Mouse (Mus musculus): ENCODE measurements around the gene Nts.
"Not testable (repeated sequence)": the region's sequence is repeated elsewhere in the genome, so short reads cannot be mapped to it uniquely, and the experiment has no call there.

Nts gene

DNA sequence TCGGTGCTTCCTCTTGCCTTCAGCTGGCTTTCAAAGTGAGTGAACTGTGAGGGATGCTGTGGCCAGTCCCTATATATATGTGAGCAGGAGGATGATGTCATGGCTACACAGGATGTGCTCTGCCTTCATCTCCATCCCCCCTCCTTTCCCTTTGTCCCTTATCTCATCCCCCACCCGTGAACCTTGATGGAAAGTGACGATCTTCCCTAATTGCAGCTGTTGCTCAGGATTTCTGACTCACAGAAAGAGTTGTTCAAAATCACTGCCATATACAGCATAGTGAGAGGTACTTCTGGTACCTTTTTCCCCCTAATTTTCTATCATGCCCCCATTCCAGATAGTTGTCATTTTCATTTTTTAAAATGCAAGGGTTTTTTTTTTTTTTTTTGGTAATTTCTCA, at the start of gene Nts:
Gene Nts, minus strand, starts transcription at position 101 of the 400 bp plus-strand sequence.
- no peak for DNase-seq (ENCODE audit: low read depth, low spot score)

DNA sequence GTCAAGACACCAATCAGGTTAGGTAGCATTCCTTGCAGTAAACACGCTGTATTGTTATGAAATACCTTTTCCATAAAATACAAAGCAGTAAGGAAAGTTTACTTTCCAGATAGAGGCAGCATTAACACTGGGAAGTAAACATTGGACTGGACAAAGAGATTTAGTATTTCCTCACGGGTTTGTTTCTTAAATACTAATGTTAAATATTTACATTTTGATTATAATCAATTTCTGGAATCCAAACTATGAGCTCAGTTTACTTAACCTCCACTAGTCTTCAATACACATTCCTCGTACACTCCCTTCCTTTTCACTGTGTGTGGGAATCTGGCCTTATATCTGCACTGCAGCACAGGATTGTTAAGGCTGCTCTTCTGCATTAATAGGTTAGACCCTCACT, 37.6 kb upstream of the Nts start:
- no peak for DNase-seq (ENCODE audit: low read depth, low spot score)

DNA sequence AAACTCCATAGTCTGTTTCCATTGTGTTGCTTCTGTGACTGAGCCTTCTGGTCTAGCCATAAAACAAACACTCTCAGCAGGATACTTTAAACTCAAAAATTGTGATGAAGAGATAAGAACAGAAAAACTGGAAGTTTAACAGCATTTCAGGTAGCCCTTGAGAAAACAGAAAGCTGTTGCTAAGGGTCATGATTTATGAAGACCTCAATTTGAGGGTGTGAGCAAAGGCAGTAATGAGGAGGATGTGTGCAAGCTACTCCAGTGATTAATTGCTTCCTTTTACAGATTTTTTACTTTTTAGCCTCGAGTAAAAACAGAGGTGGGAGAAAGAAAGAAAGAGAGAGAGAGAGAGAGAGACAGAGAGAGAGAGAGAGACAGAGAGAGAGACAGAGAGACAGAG, 23.9 kb upstream of the Nts start:
- DNase-seq (ENCODE audit: low read depth, low spot score) = no peak

DNA sequence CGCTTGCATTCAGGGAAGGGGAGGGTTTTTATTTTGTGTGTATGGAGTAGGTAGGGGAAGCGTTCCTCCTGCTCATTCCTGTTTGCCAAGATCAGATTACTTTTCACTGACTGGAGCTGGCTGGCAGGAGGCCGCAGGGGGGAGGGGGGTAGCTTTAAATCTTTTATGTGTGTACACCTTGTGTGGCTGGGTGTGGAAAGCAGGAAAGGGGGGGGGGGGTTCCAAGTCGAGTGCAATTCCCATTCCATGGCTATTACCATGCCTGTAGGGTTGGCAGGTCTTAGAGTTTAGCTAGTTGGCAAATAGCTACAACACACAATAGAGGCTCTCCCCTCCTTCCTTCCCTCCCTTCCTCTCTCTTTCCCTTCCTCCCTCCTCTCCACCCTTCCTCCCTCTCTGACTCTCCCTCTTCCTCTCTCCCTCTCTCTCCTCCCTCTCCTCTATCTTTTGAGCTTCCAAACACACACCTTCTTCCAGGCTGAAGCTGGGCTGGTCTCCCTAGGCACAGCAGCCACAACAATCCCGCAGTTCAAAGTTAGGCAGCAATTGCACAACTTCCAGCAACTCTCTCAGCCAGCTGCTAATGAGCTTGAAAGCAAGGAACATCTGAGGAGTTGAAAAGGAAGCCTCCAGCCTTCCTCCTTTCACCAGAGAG, 21.6 kb upstream of the Nts start, which contains the start of gene Rassf9:
Gene Rassf9, plus strand, starts transcription at position 416 of the 655 bp plus-strand sequence.
- DNase-seq (ENCODE audit: low read depth, low spot score) = peak; percentile 81

DNA sequence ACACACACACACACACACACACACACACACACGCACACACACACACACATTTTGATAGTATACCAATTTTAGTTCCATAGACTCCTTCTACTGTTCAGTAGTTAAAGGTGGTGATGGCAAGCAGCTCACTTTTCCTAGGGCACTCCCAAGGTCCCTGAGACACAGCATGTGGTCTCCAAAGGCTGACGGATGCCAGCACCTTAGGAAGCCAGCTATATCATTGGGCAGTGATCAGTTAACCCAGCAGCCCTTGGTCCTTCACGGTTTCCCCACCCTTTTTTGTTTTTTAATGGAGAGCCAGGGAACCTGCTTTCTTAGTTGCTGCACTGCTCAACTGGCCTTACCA, 21.1 kb upstream of the Nts start:
- DNase-seq (ENCODE audit: low read depth, low spot score) = no peak

DNA sequence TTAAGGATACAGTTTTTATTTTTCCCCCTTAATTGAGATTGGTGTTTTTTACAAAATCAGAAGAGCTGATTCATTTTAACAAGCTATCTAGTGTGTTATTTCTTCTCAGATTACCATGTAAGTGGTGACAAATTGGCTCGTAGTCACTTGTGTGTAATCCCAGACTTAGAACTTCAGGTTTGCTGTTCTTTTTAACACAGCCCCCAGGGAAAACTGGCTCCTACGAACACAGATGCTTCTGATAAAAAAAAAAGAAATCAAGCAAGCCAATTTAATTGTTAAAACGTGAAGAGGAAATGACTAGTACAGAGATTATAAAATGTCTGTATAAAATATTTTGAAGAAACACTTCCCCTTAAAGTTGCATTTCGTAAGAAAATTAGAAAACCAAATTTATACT, 17.1 kb upstream of the Nts start:
- DNase-seq (ENCODE audit: low read depth, low spot score) = peak; percentile 42

DNA sequence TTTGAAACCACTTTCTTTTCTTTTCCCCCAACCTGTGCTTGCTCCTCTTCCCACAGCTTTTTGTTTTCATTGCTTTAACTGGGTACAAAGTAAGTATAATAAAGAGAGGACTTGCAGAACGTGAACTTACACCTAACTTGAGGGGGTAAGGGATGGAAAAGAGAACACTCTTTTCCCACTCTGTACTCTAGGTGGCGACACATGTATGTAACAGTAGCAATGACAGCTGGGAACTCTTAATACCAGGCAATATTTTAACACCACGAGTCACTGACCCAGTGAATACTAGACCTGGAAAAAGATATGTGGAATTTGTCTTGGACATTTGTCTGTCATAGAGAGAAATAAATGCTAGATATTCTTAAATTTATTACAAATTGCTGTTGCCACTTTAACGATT, 8.5 kb upstream of the Nts start:
- DNase-seq (ENCODE audit: low read depth, low spot score) = peak; percentile 47

DNA sequence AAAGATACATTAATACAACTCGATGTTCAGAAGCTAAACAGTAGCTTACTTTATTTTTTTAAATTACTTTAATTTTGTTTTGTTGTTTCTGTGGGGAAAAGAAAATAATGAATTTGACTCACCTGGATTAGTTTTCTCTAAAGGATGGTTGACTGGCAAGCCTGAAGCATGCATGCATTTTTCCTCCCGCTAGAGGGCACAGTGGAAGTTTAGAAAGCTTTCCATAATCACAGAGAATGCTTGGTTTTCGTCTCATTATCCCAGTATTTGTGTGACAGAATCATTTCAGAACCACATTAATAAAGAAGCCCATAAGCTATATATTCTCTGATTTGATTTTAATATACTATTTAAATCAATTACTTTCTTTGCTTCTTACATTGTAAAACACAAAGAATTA, 1.5 kb upstream of the Nts start:
- peak; percentile 55 for DNase-seq (ENCODE audit: low read depth, low spot score)

DNA sequence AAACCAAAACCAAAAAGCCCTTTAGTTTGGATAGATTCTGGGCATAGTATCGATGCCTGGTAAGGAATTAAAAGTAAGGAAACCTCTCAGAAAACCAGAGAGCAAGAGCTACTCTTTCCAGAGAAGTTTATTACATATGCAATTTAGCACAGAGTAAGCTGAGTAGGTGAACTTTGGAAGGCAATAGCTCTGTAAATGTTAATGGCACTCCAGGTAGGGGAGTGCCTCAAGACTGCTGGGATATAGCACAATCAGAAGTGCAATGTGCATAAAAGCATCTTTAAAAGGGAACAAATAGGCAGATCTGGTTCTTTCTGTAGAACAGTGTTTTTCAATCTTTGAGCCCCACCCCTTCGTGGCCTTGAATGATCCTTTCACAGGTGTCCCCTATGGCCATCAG, 20.9 kb downstream of the Nts start:
- DNase-seq (ENCODE audit: low read depth, low spot score) = no peak

DNA sequence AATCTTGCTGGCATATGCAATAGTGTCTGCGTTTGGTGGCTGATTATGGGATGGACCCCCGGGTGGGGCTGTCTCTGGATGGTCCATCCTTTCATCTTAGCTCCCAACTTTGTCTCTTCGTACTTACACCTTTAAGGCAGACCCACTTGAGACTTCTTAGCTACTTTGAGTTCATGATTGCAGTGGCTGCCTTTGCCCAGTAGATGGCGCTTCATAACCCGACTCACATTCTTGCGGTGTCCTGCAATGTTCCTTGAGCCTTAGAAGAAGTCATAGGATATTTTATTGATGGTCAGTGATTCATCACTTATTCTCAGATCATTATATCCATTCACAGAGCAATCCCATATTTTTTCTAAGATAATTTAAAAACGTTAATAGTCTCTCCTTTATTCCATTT, 38.5 kb downstream of the Nts start:
- peak; percentile 64 for DNase-seq (ENCODE audit: low read depth, low spot score)

DNA sequence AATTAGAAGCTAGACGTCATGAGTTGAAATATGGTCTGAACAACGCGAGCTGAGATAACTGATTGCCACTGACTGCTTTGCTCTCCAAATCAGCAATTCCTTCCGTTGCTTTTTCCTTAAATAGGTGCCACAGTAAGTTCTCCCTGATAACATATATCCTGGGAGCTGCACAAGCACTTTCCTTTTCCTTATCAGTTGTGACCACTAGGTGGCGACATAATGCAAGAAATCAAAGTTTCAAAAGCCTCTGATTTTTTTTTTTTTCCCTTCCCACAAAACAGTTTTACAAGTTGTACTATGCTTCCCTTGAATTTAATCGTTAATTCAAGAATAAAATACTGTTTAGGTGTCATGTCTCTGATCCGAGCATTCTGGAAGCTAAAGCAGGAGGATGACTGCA, 40.8 kb downstream of the Nts start:
- peak; percentile 84 for DNase-seq (ENCODE audit: low read depth, low spot score)

DNA sequence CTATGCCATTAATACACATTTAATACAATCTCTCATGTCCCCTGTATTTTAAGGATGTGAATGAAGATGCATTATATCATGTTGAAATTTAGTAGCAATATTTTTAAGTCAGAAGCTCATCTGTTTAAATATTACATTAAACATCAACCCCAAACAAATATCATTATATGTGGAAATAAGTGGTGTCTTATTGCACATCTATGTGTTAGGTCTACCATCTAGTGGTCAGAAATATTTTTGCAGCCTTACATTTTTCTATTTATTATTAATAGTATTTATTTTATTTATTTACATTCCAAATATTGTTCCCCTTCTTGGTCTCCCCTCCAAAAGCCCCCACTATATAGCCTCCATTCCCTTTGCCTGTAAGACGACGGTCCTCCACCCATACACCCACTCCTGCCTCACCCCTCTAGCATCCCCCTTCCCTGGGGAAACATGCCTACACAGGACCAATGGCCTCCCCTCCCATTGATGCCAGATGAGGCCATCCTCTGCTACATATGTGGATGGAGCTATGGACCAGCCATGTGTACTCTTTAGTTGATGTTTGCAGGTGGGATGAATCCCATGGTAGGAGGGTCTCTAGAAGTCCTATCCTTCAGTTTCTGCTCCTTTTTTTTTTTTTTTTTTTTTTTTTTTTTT, 45.3 kb downstream of the Nts start:
- no peak for DNase-seq (ENCODE audit: low read depth, low spot score)

DNA sequence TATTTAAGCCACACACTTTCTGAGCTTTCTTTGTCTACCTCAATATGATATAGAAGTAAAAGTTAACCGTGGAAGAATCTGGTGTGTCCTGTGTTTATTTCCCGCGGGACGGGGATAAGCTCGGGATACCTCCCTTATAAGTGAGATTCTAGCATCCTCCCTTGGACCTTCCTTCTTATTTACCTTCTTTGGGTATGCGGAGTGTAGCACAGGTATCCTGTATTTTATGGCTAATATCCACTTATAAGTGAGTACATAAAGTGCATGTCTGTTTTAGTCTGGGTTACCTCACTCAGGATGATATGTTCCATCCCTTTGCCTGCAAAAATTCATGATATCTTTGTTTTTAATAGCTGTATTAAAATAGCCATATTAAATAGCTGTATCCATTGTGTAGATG, 54.8 kb downstream of the Nts start:
- DNase-seq (ENCODE audit: low read depth, low spot score) = not testable (repeated sequence)

DNA sequence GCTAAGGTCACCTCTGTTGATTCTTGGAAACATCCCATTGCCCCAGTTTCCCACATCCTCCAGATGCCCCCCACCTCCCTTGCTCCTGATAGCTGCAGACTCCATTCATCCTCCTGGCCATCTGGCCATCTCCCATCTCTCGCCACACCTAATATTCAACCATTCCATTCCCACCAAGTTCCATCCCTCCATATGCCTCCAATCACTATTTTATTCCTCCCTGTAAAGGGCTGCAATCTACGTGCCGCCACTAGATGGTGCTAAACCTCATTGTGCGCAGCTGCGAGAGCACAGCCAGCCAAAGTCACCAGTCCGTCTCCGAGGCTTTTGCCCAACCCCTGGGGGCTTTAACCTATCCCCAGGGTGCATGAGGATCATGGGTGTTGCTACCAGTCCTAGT, 55.2 kb downstream of the Nts start:
- not testable (repeated sequence) for DNase-seq (ENCODE audit: low read depth, low spot score)
